Mouse (Mus musculus) E14TG2a.4 (cell line): ENCODE data around the gene Klf3.

ENCODE experiments used
- CTCF ChIP-seq: conservative IDR thresholded peaks from 2 replicates; pipeline ENCODE4 v1.5.1; 2014; ENCODE audit warnings: low read length
- NANOG ChIP-seq: IDR thresholded peaks from 2 replicates; pipeline ENCODE4 v1.6.1; 2014; ENCODE audit warnings: borderline replicate concordance, low read length, mixed read lengths
- POU5F1 ChIP-seq: IDR thresholded peaks from 2 replicates; pipeline ENCODE4 v1.6.1; 2014; ENCODE audit warnings: low read length, borderline replicate concordance

- no peak for TF ChIP-seq CTCF
- no peak for TF ChIP-seq NANOG
- no peak for TF ChIP-seq POU5F1
Observed at GRCm38 (mm10) chr5:64824765-64825164, 21.6 kb downstream of the Klf3 start.
